Mouse (Mus musculus) hindbrain, embryonic 11.5 days (tissue): ENCODE data around the gene Camk1. TPM values are rescaled to one million over a fixed set of nuclear protein-coding genes. Genes with fewer than 3 reads are reported as not detected.

ENCODE experiments used
- ATAC-seq: fragments of 200-750 bp; cut with Nextera tagmentation; 2 replicates; pipeline ENCODE4 v1.8.0; 2017; ENCODE audit warnings: mild to moderate bottlenecking, moderate TSS enrichment, moderate library complexity; ENCODE audit not compliant: low FRiP score
- DNase-seq: peaks from one replicate; pipeline ENCODE4 v3.0.0-alpha.2; 2015; ENCODE audit warnings: low spot score
- H3K27ac ChIP-seq: fragments of 300-500 bp; sonication (generic); 2 replicates; pipeline ENCODE4 v1.5.1; 2014; ENCODE audit warnings: mild to moderate bottlenecking, low read depth, low read length
- H3K27me3 ChIP-seq: fragments of 300-500 bp; sonication (generic); 2 replicates; pipeline ENCODE4 v1.6.1; 2014; ENCODE audit warnings: mild to moderate bottlenecking, low read length, moderate library complexity, mixed read lengths; ENCODE audit not compliant: control insufficient read depth, insufficient read depth
- H3K36me3 ChIP-seq: fragments of 300-500 bp; sonication (generic); 2 replicates; pipeline ENCODE4 v1.6.1; 2014; ENCODE audit warnings: mild to moderate bottlenecking, low read length, moderate library complexity, mixed read lengths; ENCODE audit not compliant: control insufficient read depth, insufficient read depth
- H3K4me1 ChIP-seq: fragments of 300-500 bp; sonication (generic); replicated peaks from 2 replicates; pipeline ENCODE4 v1.6.1; 2014; ENCODE audit warnings: low read length, mixed read lengths; ENCODE audit not compliant: control insufficient read depth, insufficient read depth
- H3K4me2 ChIP-seq: fragments of 300-500 bp; sonication (generic); replicated peaks from 2 replicates; pipeline ENCODE4 v1.6.1; 2014; ENCODE audit warnings: mild to moderate bottlenecking, low read depth, low read length
- H3K4me3 ChIP-seq: fragments of 300-500 bp; sonication (generic); 2 replicates; pipeline ENCODE4 v1.5.1; 2014; ENCODE audit warnings: low read depth, low read length
- H3K9ac ChIP-seq: fragments of 300-500 bp; sonication (generic); 2 replicates; pipeline ENCODE4 v1.6.1; 2014; ENCODE audit warnings: low read depth, low read length
- H3K9me3 ChIP-seq: fragments of 300-500 bp; sonication (generic); 2 replicates; pipeline ENCODE4 v1.6.1; 2016; ENCODE audit warnings: low read length; ENCODE audit not compliant: control insufficient read depth
- WGBS: fragments of 180-500 bp; shearing (Covaris S2); extraction: QIAGEN DNeasy Blood & Tissue Kit; methylation state at CpG from one replicate; pipeline ENCODE4 v1.1.7; 2014; 5-methylcytosine and 5-hydroxymethylcytosine counted together
- polyA plus RNA-seq: library from polyadenylated mRNA; unstranded; fragments of >200 nt; fragmentation: Nextera tagmentation; extraction: Ambion mirVana; gene quantifications from 2 replicates; pipeline ENCODE4 v1.2.1, GENCODE M21; 2014

Gene Camk1
- polyA plus RNA-seq, 1 experiment from 2014 or later, result 57.7 TPM

DNA sequence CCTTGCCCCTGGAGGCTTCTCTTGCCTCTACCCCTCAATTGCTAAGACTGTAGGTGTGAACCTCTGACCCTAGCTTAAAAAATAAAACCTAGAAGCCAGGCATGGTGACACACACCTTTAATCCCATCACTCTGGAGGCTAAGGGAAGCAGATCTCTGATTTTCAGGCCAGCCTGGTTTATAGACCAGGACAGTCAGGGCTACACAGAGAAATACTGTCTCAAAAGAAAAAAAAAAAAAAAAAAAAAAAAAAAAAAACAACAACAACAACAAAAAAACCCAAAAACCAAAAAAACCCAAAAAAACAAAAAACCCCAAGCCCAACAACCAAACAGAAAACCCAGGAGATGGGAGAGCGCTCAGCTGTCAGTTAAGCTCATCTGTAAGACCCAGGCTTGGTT, 23.8 kb upstream of the Camk1 start:
- Histone ChIP-seq H3K9me3 (no peaks in the 10 kb centered on the region), H3K4me3 (no peak overlapping the region), H3K4me2 (no peak overlapping the region), H3K4me1 (no peaks in the 10 kb centered on the region), H3K27ac (no peak overlapping the region), H3K36me3 (no peaks in the 10 kb centered on the region), H3K27me3 (no peaks in the 10 kb centered on the region), H3K9ac (no peak overlapping the region)
- WGBS, result 95% methylated on average over 1 of the region's 1 CpGs
- DNase-seq, result no peak
- ATAC-seq, result no peak

- ATAC-seq (no peak), DNase-seq (no peak)
- Histone ChIP-seq H3K9ac (no peak overlapping the region), H3K4me2 (no peak overlapping the region), H3K9me3 (no peaks in the 10 kb centered on the region), H3K4me1 (no peaks in the 10 kb centered on the region), H3K27me3 (no peaks in the 10 kb centered on the region), H3K4me3 (no peak overlapping the region), H3K27ac (no peak overlapping the region), H3K36me3 (no peaks in the 10 kb centered on the region)
- WGBS, result 87% methylated on average over 6 of the region's 6 CpGs
These were observed 22.9 kb upstream of the Camk1 start for GRCm38 (mm10) chr6:113366639-113367038.

GRCm38 (mm10) chr6:113364518-113365135, 20.8 kb upstream of the Camk1 start:
- Histone ChIP-seq H3K4me3 (no peak overlapping the region), H3K4me2 (no peak overlapping the region), H3K27ac (no peak overlapping the region), H3K9me3 (no peaks in the 10 kb centered on the region), H3K27me3 (no peaks in the 10 kb centered on the region), H3K4me1 (no peaks in the 10 kb centered on the region), H3K9ac (no peak overlapping the region), H3K36me3 (no peaks in the 10 kb centered on the region)
- DNase-seq, result no peak
- 70% methylated on average over 8 of the region's 8 CpGs for WGBS
- no peak for ATAC-seq

- Histone ChIP-seq H3K9me3 (no peaks in the 10 kb centered on the region), H3K9ac (no peak overlapping the region), H3K36me3 (no peaks in the 10 kb centered on the region), H3K4me3 (no peak overlapping the region), H3K27me3 (no peaks in the 10 kb centered on the region), H3K27ac (no peak overlapping the region), H3K4me1 (no peaks in the 10 kb centered on the region), H3K4me2 (no peak overlapping the region)
- ATAC-seq (no peak), DNase-seq (no peak)
- WGBS, result 100% methylated on average over 1 of the region's 1 CpGs
These were observed 18.5 kb upstream of the Camk1 start for GRCm38 (mm10) chr6:113362241-113362640.

DNA sequence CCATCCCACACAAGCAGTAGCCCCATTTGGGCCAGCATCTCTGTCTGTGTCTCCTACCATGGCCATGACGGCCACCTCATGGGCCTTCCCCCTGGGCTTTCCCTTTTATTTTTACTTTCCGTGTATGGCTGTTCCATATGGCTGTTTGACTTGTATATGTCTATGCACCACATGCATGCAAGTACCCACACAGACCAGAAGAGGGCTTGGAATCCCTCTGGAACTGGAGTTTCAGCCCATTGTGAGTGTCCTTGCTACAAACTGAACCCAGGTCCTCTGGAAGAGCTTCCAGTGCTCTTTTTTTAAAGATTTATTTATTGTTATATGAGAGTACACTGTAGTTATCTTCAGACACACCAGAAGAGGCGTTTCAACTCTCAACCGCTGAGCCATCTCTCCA, 17.7 kb upstream of the Camk1 start:
- no peaks in the 10 kb centered on the region for H3K36me3 ChIP-seq
- H3K9ac ChIP-seq, result no peak overlapping the region
- H3K9me3 ChIP-seq, result no peaks in the 10 kb centered on the region
- H3K4me1 ChIP-seq, result no peaks in the 10 kb centered on the region
- H3K4me3 ChIP-seq, result no peak overlapping the region
- H3K4me2 ChIP-seq, result no peak overlapping the region
- DNase-seq (no peak), ATAC-seq (no peak)
- WGBS, result 67% methylated on average over 4 of the region's 4 CpGs
- H3K27me3 ChIP-seq, result no peaks in the 10 kb centered on the region
- no peak overlapping the region for H3K27ac ChIP-seq

GRCm38 (mm10) chr6:113353696-113354095, 9.9 kb upstream of the Camk1 start:
- Histone ChIP-seq H3K4me3 (no peak overlapping the region), H3K27ac (no peak overlapping the region), H3K36me3 (no peaks in the 10 kb centered on the region), H3K4me1 (no peaks in the 10 kb centered on the region), H3K9ac (no peak overlapping the region), H3K9me3 (no peaks in the 10 kb centered on the region), H3K4me2 (no peak overlapping the region), H3K27me3 (no peaks in the 10 kb centered on the region)
- WGBS, result 83% methylated on average over 3 of the region's 3 CpGs
- ATAC-seq (no peak), DNase-seq (no peak)

DNA sequence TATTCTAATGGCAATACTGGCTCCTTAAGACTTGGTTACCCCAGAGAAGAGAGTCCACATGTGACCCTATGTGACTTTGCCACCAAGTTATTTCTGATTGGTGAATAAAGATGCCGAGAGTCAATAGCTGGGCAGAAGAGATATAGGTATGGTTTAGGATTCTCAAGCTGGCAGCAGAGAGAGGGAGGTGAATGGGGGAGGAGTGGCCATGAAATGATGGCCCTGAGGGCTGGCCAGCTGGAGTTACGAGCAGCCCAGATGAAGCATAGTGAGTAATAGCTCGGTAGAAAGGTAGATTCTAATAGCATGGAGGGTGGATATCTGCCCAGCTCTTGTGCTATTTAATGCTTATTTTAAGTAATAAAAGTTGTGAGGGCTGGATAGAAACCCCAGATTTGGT, 9.0 kb upstream of the Camk1 start:
- no peak overlapping the region for H3K9ac ChIP-seq
- no peaks in the 10 kb centered on the region for H3K36me3 ChIP-seq
- no peak overlapping the region for H3K27ac ChIP-seq
- H3K9me3 ChIP-seq, result no peaks in the 10 kb centered on the region
- H3K4me1 ChIP-seq, result no peaks in the 10 kb centered on the region
- no peak overlapping the region for H3K4me3 ChIP-seq
- H3K27me3 ChIP-seq, result no peaks in the 10 kb centered on the region
- ATAC-seq (no peak), DNase-seq (no peak)
- H3K4me2 ChIP-seq, result no peak overlapping the region
- WGBS, result 80% methylated on average over 3 of the region's 3 CpGs

GRCm38 (mm10) chr6:113351653-113352052, 7.9 kb upstream of the Camk1 start:
- no peak overlapping the region for H3K4me2 ChIP-seq
- H3K36me3 ChIP-seq, result no peaks in the 10 kb centered on the region
- ATAC-seq (no peak), DNase-seq (no peak)
- 62% methylated on average over 10 of the region's 10 CpGs for WGBS
- no peaks in the 10 kb centered on the region for H3K27me3 ChIP-seq
- no peak overlapping the region for H3K4me3 ChIP-seq
- no peaks in the 10 kb centered on the region for H3K9me3 ChIP-seq
- no peaks in the 10 kb centered on the region for H3K4me1 ChIP-seq
- H3K27ac ChIP-seq, result no peak overlapping the region
- H3K9ac ChIP-seq, result no peak overlapping the region

DNA sequence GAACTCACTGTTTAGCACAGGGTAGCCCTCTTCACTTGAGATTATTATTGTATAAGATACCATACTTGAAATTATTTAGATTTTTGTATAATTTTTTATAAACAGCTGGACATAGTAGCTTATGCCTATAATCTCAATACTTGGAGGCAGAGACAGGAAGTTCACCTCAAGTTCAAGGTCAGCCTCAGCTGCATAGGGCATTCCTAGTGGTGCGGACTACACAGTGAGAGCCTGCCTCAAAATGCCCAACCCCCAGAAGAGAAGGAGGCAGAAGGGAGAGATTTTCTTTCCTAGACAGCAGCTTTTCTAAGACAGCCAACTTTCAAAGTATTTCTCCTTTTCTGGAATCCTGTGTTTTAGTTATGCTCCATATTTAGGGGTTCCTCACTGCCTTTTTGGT, 7.4 kb upstream of the Camk1 start:
- no peak overlapping the region for H3K27ac ChIP-seq
- H3K36me3 ChIP-seq, result no peaks in the 10 kb centered on the region
- H3K4me1 ChIP-seq, result no peaks in the 10 kb centered on the region
- no peaks in the 10 kb centered on the region for H3K9me3 ChIP-seq
- ATAC-seq (no peak), DNase-seq (no peak)
- H3K9ac ChIP-seq, result no peak overlapping the region
- H3K4me2 ChIP-seq, result no peak overlapping the region
- WGBS, result 80% methylated on average over 1 of the region's 1 CpGs
- H3K4me3 ChIP-seq, result no peak overlapping the region
- H3K27me3 ChIP-seq, result no peaks in the 10 kb centered on the region
